Mouse (Mus musculus) G1E (cell line): Measurements from ENCODE around the gene Mpped2. TPM values are rescaled to one million over a fixed set of nuclear protein-coding genes. Genes with fewer than 3 reads are reported as not detected.

Experiments
- ATAC-seq: 2 replicates; pipeline ENCODE4 v1.8.0; 2016; ENCODE audit warnings: mild to moderate bottlenecking; ENCODE audit not compliant: insufficient number of reproducible peaks, poor library complexity, low FRiP score, severe bottlenecking; ENCODE audit errors: extremely low read depth
- DNase-seq: peaks from one replicate; pipeline ENCODE4 v3.0.0; 2012; ENCODE audit warnings: low spot score
- H3K27me3 ChIP-seq: 2 replicates; pipeline ENCODE4 v1.6.1; 2012; ENCODE audit warnings: mild to moderate bottlenecking, low read length, inconsistent platforms; ENCODE audit not compliant: insufficient read depth
- H3K36me3 ChIP-seq: replicated peaks from 2 replicates; pipeline ENCODE3; 2012; ENCODE audit warnings: mild to moderate bottlenecking, inconsistent platforms
- H3K4me1 ChIP-seq: 2 replicates; pipeline ENCODE4 v1.6.1; 2012; ENCODE audit warnings: low read depth, low read length, inconsistent platforms, mixed read lengths; ENCODE audit not compliant: insufficient read depth
- H3K4me3 ChIP-seq: 2 replicates; pipeline ENCODE4 v1.5.1; 2012; ENCODE audit warnings: low read depth, mild to moderate bottlenecking, inconsistent platforms, low read length, moderate library complexity, mixed read lengths
- H3K9me3 ChIP-seq: replicated peaks from 2 replicates; pipeline ENCODE4 v1.6.1; 2012; ENCODE audit warnings: inconsistent platforms
- CTCF ChIP-seq: IDR thresholded peaks from 2 replicates; pipeline ENCODE4 v1.5.1; 2012; ENCODE audit warnings: low read depth, low read length, inconsistent platforms, mixed read lengths
- GATA1 ChIP-seq: IDR thresholded peaks from 2 replicates; pipeline ENCODE4 v1.6.1; 2012; ENCODE audit warnings: borderline replicate concordance, low read length, inconsistent platforms, mixed read lengths
- GATA2 ChIP-seq: IDR thresholded peaks from 2 replicates; pipeline ENCODE4 v1.6.1; 2012; ENCODE audit warnings: low read depth, low read length, inconsistent platforms, borderline replicate concordance
- POLR2AphosphoS5 ChIP-seq: IDR thresholded peaks from 2 replicates; pipeline ENCODE4 v1.6.1; 2012; ENCODE audit warnings: low read depth, low read length, inconsistent platforms; ENCODE audit not compliant: insufficient replicate concordance
- TAL1 ChIP-seq: conservative IDR thresholded peaks from 2 replicates; pipeline ENCODE4 v1.6.1; 2012; ENCODE audit warnings: low read depth, low read length, inconsistent platforms, mixed read lengths
- polyA plus RNA-seq: library from polyadenylated mRNA; stranded (reverse); fragments of >175 nt; gene quantifications from 2 replicates; pipeline ENCODE4 v1.2.3, GENCODE M21; 2012
- total RNA-seq, 2 experiments: library from RNA; stranded (forward) in 1 of 2; stranded (reverse) in 1 of 2; fragments of 200-1000 nt in 1 of 2; fragments of >200 nt in 1 of 2; fragmentation: Nextera tagmentation in 1 of 2; gene quantifications; 2 replicates each; pipeline ENCODE4 v1.2.3; 2014 to 2017

Mpped2 gene
- total and polyA plus RNA-seq, 3 experiments, result 0.11 TPM; not detected in 2

DNA sequence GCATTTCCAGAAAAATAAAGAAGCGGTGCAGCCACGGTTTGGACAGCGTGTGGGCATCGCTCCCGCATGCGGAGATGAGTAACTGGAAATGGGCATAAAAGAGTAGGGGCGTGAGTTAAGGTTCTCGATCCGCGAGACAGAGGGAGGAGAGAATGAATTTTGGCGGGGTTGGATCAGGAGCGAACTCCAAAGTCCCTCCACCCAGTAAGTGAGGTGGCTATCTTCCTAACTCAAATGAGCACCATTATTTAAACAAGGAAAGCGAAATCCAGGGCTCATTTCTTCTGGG, 2.6 kb downstream of the Mpped2 start:
- no peak for TF ChIP-seq POLR2AphosphoS5
- no peak for TF ChIP-seq GATA2
- TF ChIP-seq TAL1, result no peak
- no peak for TF ChIP-seq CTCF
- TF ChIP-seq GATA1, result no peak
- ATAC-seq (no peak), DNase-seq (no peak)
- Histone ChIP-seq H3K4me1 (no peaks in the 10 kb centered on the region), H3K36me3 (no peaks in the 10 kb centered on the region), H3K4me3 (no peak overlapping the region), H3K9me3 (peaks cover 43% of the 10 kb centered on the region), H3K27me3 (no peaks in the 10 kb centered on the region)

DNA sequence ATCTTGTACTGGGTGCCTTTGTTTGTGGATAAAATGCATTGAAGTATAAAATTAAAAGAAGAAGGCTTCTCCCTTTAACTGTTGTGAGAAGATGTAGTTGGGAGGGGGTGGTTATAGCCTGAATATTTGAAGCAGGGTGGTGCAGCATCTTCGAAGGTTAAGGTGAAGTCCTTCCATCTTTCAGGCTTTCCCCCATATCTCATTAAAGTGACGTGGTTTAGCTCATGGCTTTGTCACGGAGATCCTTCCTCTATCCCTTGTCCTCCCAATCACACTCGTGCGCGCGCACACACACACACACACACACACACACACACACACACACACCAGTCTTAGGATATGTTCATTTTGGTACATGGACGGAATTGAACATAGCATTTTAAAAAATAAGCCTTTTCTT, 3.3 kb downstream of the Mpped2 start:
- H3K9me3 ChIP-seq, result peaks cover 46% of the 10 kb centered on the region
- no peaks in the 10 kb centered on the region for H3K4me1 ChIP-seq
- DNase-seq (no peak), ATAC-seq (no peak)
- TF ChIP-seq GATA2 (no peak), POLR2AphosphoS5 (no peak), GATA1 (no peak), CTCF (no peak), TAL1 (no peak)
- H3K36me3 ChIP-seq, result no peaks in the 10 kb centered on the region
- H3K27me3 ChIP-seq, result no peaks in the 10 kb centered on the region
- no peak overlapping the region for H3K4me3 ChIP-seq

DNA sequence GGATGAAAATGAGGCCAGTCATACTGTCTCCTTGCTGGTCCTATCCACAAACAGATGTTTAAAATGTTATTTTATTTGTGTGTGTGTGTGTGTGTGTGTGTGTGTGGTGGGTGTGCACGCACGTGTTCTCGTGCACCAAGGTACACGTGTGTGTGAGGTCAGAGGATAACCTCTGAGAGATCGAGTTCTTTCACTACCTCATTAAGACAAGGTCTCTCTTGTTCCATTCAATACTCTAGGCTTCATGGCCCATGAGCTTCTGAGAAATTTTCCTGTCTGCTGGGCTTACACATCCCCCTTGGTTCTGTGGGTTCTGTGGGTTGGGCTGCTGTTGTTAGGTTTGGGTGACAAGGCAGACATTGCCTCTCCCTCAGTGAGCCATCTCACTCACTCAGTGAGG, 12.6 kb downstream of the Mpped2 start:
- Histone ChIP-seq H3K27me3 (no peaks in the 10 kb centered on the region), H3K36me3 (no peaks in the 10 kb centered on the region), H3K4me1 (no peaks in the 10 kb centered on the region), H3K9me3 (peaks cover 44% of the 10 kb centered on the region), H3K4me3 (no peak overlapping the region)
- TF ChIP-seq POLR2AphosphoS5, result no peak
- TF ChIP-seq TAL1, result no peak
- no peak for TF ChIP-seq GATA2
- TF ChIP-seq CTCF, result no peak
- TF ChIP-seq GATA1, result no peak
- ATAC-seq, result no peak
- no peak for DNase-seq

DNA sequence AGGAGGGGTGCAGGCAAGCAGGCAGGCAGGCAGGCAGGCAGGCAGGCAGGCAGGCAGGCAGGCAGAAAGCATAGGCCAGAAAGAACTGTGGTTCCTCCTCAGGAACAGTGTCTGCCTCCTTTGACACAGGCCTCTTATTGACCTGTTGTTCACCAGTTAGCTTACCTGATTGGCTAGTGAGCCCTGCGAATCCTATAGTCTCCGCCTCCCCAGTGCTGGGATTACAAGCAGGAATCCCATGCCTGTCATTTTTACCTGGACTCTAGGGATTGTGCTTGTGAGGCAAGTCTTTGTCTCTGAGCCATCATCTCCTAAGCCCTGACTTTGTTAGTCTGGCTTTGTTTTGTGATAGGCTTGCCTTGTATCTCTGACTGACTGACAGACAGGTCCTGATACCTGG, 14.1 kb downstream of the Mpped2 start:
- Histone ChIP-seq H3K9me3 (peaks cover 42% of the 10 kb centered on the region), H3K36me3 (no peaks in the 10 kb centered on the region), H3K4me1 (no peaks in the 10 kb centered on the region), H3K27me3 (no peaks in the 10 kb centered on the region), H3K4me3 (no peak overlapping the region)
- no peak for DNase-seq
- no peak for ATAC-seq
- TF ChIP-seq POLR2AphosphoS5, result no peak
- no peak for TF ChIP-seq GATA1
- TF ChIP-seq TAL1, result no peak
- no peak for TF ChIP-seq GATA2

DNA sequence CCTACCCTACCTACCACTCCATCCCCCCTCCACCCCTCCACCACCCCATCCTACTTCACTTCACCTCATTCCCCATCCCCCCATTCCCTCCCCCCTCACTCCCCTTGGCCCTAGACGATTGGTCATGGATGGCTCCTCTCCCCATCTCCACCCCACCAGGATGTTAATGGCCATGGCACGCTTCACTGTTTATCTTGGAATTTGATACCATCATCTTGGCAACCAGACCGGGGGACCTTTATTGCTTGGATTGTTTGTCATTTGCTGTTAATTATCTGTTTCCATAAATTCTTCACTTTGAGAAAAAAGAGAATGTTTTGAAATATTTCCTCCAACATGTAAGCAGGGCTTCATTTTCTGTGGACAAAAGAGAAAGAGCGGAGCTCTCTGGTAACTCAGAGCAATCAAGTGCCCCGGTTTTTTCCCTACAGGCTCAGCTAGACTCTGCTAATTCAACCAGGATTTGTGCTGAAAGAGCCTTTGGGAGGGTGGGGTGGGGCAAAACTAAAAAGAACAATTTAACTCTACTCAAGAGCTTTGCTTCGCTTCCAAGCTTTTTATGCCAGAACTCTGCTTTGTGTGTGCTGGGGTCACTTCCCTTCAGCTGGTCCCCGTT, 17.9 kb downstream of the Mpped2 start:
- H3K4me3 ChIP-seq, result no peak overlapping the region
- H3K4me1 ChIP-seq, result no peaks in the 10 kb centered on the region
- no peak for DNase-seq
- TF ChIP-seq TAL1 (no peak), GATA1 (no peak), CTCF (no peak), GATA2 (no peak), POLR2AphosphoS5 (no peak)
- peaks cover 25% of the 10 kb centered on the region for H3K9me3 ChIP-seq
- no peaks in the 10 kb centered on the region for H3K36me3 ChIP-seq
- no peak for ATAC-seq
- no peaks in the 10 kb centered on the region for H3K27me3 ChIP-seq

DNA sequence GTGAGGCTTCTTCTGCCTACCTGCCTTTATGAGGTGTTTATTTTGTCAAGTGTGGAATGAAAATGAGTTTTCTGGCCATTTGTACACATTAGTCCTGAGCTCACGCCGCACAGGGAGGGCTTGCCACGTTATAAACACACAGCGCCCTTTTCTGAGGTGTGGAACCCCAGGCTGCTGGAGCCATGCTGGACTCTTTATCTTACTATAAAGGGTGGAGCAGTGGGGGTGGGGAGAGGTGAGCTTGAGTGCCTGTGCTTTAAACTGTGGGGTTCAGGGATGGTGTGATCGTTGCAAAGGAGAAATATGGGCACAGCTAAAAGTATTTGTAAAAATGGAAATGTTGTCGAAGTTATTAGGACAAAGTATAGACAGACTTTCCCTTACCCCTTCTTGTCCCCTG, 18.4 kb downstream of the Mpped2 start:
- ATAC-seq, result no peak
- Histone ChIP-seq H3K4me1 (no peaks in the 10 kb centered on the region), H3K36me3 (no peaks in the 10 kb centered on the region), H3K4me3 (no peak overlapping the region), H3K27me3 (no peaks in the 10 kb centered on the region), H3K9me3 (peaks cover 29% of the 10 kb centered on the region)
- DNase-seq, result no peak
- no peak for TF ChIP-seq CTCF
- no peak for TF ChIP-seq GATA1
- no peak for TF ChIP-seq TAL1
- no peak for TF ChIP-seq GATA2
- no peak for TF ChIP-seq POLR2AphosphoS5

DNA sequence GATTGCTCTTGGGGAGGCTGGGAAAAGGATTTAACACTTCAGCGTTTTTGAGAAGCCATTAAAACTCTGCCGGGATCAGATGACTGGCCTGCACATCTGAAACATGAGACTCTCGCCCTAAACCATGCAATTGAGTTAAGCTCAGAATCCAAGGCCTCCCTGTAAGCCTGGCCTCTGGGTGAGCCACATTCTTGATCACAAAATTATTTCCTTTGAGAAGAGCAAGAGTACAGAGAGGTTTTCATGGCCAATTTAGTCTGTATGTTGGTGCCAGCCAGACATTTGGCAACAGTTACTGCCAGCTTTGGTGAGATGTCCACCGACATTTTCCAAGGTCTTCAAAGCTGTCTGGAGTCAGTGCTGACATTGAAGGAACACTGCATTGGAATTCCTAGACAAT, 20.1 kb downstream of the Mpped2 start:
- ATAC-seq (no peak), DNase-seq (no peak)
- Histone ChIP-seq H3K4me3 (no peak overlapping the region), H3K9me3 (peaks cover 29% of the 10 kb centered on the region), H3K4me1 (no peaks in the 10 kb centered on the region), H3K36me3 (no peaks in the 10 kb centered on the region), H3K27me3 (no peaks in the 10 kb centered on the region)
- no peak for TF ChIP-seq GATA1
- no peak for TF ChIP-seq TAL1
- no peak for TF ChIP-seq POLR2AphosphoS5
- TF ChIP-seq CTCF, result no peak
- no peak for TF ChIP-seq GATA2
